ENCODE assay signal across 7 mouse cellular contexts in genomic region chr10:104713281-104713915, GRCm38 (mm10).
DNase-seq lines count a peak whose midpoint lies in the region; ATAC-seq and TF ChIP-seq lines count a peak whose summit lies in the region.
"Not testable (repeated sequence)": the region's sequence is repeated elsewhere in the genome, so short reads cannot be mapped to it uniquely, and the experiment has no call there.

No protein-coding gene starts in this region.

- H3K9me3 ChIP-seq in forebrain, embryonic 12.5 days; hindbrain, embryonic 11.5 days (ENCODE audit: control insufficient read depth, low read length); hindbrain, embryonic 13.5 days; kidney, postnatal 0 days (replicated peaks; ENCODE audit: low read length); midbrain, embryonic 11.5 days (ENCODE audit: control insufficient read depth, low read length); midbrain, embryonic 13.5 days; neural tube, embryonic 12.5 days: not testable (repeated sequence)

- DNase-seq in hindbrain, embryonic 11.5 days (ENCODE audit: low spot score): peak; percentile 10
- DNase-seq in kidney, postnatal 0 days (ENCODE audit: low spot score): peak; percentile 6
- DNase-seq in midbrain, embryonic 11.5 days (ENCODE audit: low spot score, missing footprints): not testable (repeated sequence)

- not testable (repeated sequence) for H3K27ac ChIP-seq in forebrain, embryonic 12.5 days; hindbrain, embryonic 11.5 days (ENCODE audit: low read depth, low read length); hindbrain, embryonic 13.5 days; kidney, postnatal 0 days; midbrain, embryonic 11.5 days (ENCODE audit: low read depth, low read length); midbrain, embryonic 13.5 days; neural tube, embryonic 12.5 days

- WGBS in forebrain, embryonic 12.5 days: 50% methylated on average over 5 of the region's 5 CpGs
- WGBS in hindbrain, embryonic 11.5 days: 46% methylated on average over 5 of the region's 5 CpGs
- 43% methylated on average over 5 of the region's 5 CpGs for WGBS in hindbrain, embryonic 13.5 days
- WGBS in kidney, postnatal 0 days: 79% methylated on average over 5 of the region's 5 CpGs
- WGBS in midbrain, embryonic 11.5 days: 56% methylated on average over 5 of the region's 5 CpGs
- WGBS in midbrain, embryonic 13.5 days: 45% methylated on average over 5 of the region's 5 CpGs
- 49% methylated on average over 5 of the region's 5 CpGs for WGBS in neural tube, embryonic 12.5 days

- H3K36me3 ChIP-seq in forebrain, embryonic 12.5 days (replicated peaks); hindbrain, embryonic 11.5 days (ENCODE audit: control insufficient read depth, insufficient read depth, low read length); hindbrain, embryonic 13.5 days; kidney, postnatal 0 days (ENCODE audit: insufficient read depth, low read length); midbrain, embryonic 11.5 days (ENCODE audit: control insufficient read depth, insufficient read depth, low read length); midbrain, embryonic 13.5 days; neural tube, embryonic 12.5 days: not testable (repeated sequence)

- not testable (repeated sequence) for H3K27me3 ChIP-seq in forebrain, embryonic 12.5 days; hindbrain, embryonic 11.5 days (ENCODE audit: control insufficient read depth, insufficient read depth, low read length); hindbrain, embryonic 13.5 days; kidney, postnatal 0 days (ENCODE audit: insufficient read depth, low read length); midbrain, embryonic 11.5 days (ENCODE audit: control insufficient read depth, insufficient read depth, low read length); midbrain, embryonic 13.5 days; neural tube, embryonic 12.5 days (replicated peaks)

- H3K9ac ChIP-seq in forebrain, embryonic 12.5 days; hindbrain, embryonic 11.5 days (ENCODE audit: low read depth, low read length); hindbrain, embryonic 13.5 days; kidney, postnatal 0 days (ENCODE audit: low read depth, low read length); midbrain, embryonic 11.5 days (ENCODE audit: low read length); midbrain, embryonic 13.5 days (replicated peaks); neural tube, embryonic 12.5 days: not testable (repeated sequence)

- 0 out of 2 replicates have a peak, but pooled peaks have one; percentile 41 for ATAC-seq in forebrain, embryonic 12.5 days (ENCODE audit: low FRiP score)
- ATAC-seq in hindbrain, embryonic 11.5 days (ENCODE audit: low FRiP score): peak; percentile 86
- peak; percentile 69 for ATAC-seq in hindbrain, embryonic 13.5 days (ENCODE audit: low FRiP score)
- ATAC-seq in kidney, postnatal 0 days (replicated peaks; ENCODE audit: low FRiP score, low read depth): not testable (repeated sequence)
- peak; percentile 74 for ATAC-seq in midbrain, embryonic 11.5 days (ENCODE audit: low FRiP score)
- peak; percentile 79 for ATAC-seq in midbrain, embryonic 13.5 days
- peak; percentile 58; the same call in 1 of the 2 replicates for ATAC-seq in neural tube, embryonic 12.5 days (ENCODE audit: low FRiP score, low read depth)

- H3K4me2 ChIP-seq in forebrain, embryonic 12.5 days; hindbrain, embryonic 11.5 days (replicated peaks; ENCODE audit: low read depth, low read length); hindbrain, embryonic 13.5 days; kidney, postnatal 0 days (ENCODE audit: low read length); midbrain, embryonic 11.5 days; midbrain, embryonic 13.5 days (replicated peaks); neural tube, embryonic 12.5 days (replicated peaks): not testable (repeated sequence)

- not testable (repeated sequence) for H3K4me1 ChIP-seq in forebrain, embryonic 12.5 days; hindbrain, embryonic 11.5 days (replicated peaks; ENCODE audit: control insufficient read depth, insufficient read depth, low read length); hindbrain, embryonic 13.5 days (replicated peaks); kidney, postnatal 0 days (replicated peaks; ENCODE audit: insufficient read depth, low read length); midbrain, embryonic 11.5 days (ENCODE audit: control insufficient read depth, insufficient read depth, low read length); midbrain, embryonic 13.5 days (replicated peaks); neural tube, embryonic 12.5 days

- not testable (repeated sequence) for TF ChIP-seq CTCF in kidney, postnatal 0 days (IDR thresholded peaks at IDR 0.05; ENCODE audit: low read depth)

- H3K4me3 ChIP-seq in forebrain, embryonic 12.5 days (replicated peaks); hindbrain, embryonic 11.5 days (ENCODE audit: low read depth, low read length); hindbrain, embryonic 13.5 days; kidney, postnatal 0 days (replicated peaks; ENCODE audit: low read depth, low read length); midbrain, embryonic 11.5 days (ENCODE audit: low read depth, low read length); midbrain, embryonic 13.5 days (replicated peaks); neural tube, embryonic 12.5 days: not testable (repeated sequence)
